Mouse (Mus musculus): ENCODE results near the gene 2200002D01Rik. TPM values are rescaled to one million over a fixed set of nuclear protein-coding genes. Genes with fewer than 3 reads are reported as not detected.

2200002D01Rik gene
- total RNA-seq (2017) = 0.29 to 3.4 TPM in 2 of 3 replicates, not detected in the other

GRCm38 (mm10) chr7:29248261-29248841 lies at the start of gene 2200002D01Rik:
2200002D01Rik (minus strand) TSS chr7:29248466.
- ATAC-seq (replicated peaks; ENCODE audit: insufficient number of reproducible peaks, low FRiP score, low TSS enrichment, poor library complexity, severe bottlenecking) = no peak

- peak; percentile 74; the same call in 1 of the 2 replicates for ATAC-seq (replicated peaks; ENCODE audit: insufficient number of reproducible peaks, low FRiP score, low TSS enrichment, poor library complexity, severe bottlenecking)
Measured at GRCm38 (mm10) chr7:29296998-29297397, 48.7 kb upstream of the 2200002D01Rik start.

DNA sequence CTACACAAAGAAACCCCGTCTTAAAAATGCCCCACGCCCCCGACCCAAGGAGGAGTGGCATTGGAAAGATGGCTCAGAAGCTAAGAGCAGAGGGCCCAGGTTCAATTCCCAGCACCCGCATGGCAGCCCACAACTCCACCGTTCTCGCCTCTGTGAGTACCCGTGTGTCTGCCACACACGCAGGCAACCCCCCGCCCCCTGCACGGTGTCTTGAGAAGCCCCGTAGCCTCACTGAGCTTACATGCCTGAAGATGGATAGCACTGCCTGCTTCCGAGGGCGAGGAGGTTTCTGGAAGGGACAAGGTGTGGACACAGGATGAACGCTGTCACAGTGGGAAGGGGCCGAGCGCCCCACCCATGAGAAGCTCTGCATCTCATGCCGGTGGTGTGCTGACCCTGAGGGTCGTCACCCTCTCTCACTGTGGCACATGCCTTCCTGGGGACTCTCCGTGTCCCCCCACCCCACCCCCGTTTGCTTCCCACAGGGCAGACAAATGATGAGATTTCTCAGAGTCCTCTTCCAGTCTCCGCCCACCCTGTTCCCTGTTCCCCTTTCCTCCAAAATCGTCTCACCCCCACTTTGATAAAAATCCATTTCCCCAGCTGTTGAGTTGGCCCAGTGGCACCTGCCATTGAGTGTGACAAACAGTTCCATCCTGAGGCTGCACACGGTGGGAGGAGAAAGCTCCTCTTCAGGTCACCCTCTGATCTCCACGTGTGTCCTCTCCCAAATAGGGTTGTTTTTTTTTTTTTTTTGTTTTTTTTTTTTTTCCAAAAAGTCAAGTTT lies 47.8 kb upstream of the 2200002D01Rik start:
- no peak for ATAC-seq (replicated peaks; ENCODE audit: insufficient number of reproducible peaks, low FRiP score, low TSS enrichment, poor library complexity, severe bottlenecking)

- 0 out of 2 replicates have a peak, but pooled peaks have one; percentile 15 for ATAC-seq (replicated peaks; ENCODE audit: insufficient number of reproducible peaks, low FRiP score, low TSS enrichment, poor library complexity, severe bottlenecking)
Measured at GRCm38 (mm10) chr7:29294111-29294761, 46.0 kb upstream of the 2200002D01Rik start.

- no peak for ATAC-seq (replicated peaks; ENCODE audit: insufficient number of reproducible peaks, low FRiP score, low TSS enrichment, poor library complexity, severe bottlenecking)
Measured at GRCm38 (mm10) chr7:29293131-29294065, 45.1 kb upstream of the 2200002D01Rik start.

- ATAC-seq (replicated peaks; ENCODE audit: insufficient number of reproducible peaks, low FRiP score, low TSS enrichment, poor library complexity, severe bottlenecking) = no peak
Measured at GRCm38 (mm10) chr7:29292458-29293098, 44.3 kb upstream of the 2200002D01Rik start.

- ATAC-seq (replicated peaks; ENCODE audit: insufficient number of reproducible peaks, low FRiP score, low TSS enrichment, poor library complexity, severe bottlenecking) = no peak
Measured at GRCm38 (mm10) chr7:29291616-29292457, 43.6 kb upstream of the 2200002D01Rik start.

- ATAC-seq (replicated peaks; ENCODE audit: insufficient number of reproducible peaks, low FRiP score, low TSS enrichment, poor library complexity, severe bottlenecking) = no peak
Measured at GRCm38 (mm10) chr7:29290691-29291485, 42.6 kb upstream of the 2200002D01Rik start.

DNA sequence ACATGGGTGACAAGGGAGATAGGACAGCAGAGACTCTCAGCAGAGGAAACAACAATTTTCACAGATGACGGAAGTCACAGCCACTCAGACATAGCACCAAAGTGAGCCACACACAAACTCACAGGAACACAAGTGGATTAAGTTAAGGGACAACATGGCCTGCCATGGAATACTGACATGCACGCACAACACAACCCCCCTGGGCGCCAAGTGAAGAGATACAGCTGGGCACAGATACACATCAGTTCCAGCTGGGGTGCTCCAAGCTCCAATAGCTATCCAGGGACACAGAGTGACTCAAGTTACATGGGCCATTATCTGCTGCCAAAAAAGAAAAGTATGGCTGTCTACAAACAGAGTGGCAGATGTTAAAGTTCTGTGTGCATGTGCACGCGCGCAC lies 41.6 kb upstream of the 2200002D01Rik start:
- no peak for ATAC-seq (replicated peaks; ENCODE audit: insufficient number of reproducible peaks, low FRiP score, low TSS enrichment, poor library complexity, severe bottlenecking)

DNA sequence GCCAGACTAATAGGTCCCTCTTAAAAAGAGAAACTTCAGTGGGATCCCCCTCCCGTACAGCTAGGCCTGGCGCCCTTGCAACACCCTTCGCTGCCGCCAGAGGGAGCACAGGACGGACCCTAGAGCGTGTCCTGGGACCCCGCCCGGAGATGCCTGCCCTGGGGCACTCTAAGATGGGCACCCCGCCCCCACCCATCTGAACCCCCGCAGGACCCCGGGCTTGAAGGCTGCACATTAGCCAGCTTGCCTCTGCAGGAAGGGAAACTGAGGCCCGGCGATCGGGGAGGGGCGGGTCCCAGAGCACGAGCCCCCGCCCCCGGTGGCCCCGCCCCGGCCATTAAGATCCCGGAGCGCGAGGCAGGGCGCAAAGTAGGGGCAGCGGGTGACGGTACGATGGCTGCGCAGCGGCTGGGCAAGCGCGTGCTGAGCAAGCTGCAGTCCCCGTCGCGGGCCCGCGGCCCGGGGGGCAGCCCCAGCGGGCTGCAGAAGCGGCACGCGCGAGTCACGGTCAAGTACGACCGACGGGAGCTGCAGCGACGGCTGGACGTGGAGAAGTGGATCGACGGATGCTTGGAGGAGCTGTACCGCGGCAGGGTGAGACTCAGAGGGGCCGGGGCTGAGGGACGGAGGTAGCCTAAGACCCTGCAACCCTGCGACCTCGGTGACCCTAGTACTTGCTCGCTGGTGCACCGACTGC lies 40.8 kb upstream of the 2200002D01Rik start, which contains the start of gene Ppp1r14a:
TSS of gene Ppp1r14a (plus strand) at position 367 of the 697 bp plus-strand sequence.
- 0 out of 2 replicates have a peak, but pooled peaks have one; percentile 34 for ATAC-seq (replicated peaks; ENCODE audit: insufficient number of reproducible peaks, low FRiP score, low TSS enrichment, poor library complexity, severe bottlenecking)

GRCm38 (mm10) chr7:29288079-29288478 lies 39.8 kb upstream of the 2200002D01Rik start:
- ATAC-seq (replicated peaks; ENCODE audit: insufficient number of reproducible peaks, low FRiP score, low TSS enrichment, poor library complexity, severe bottlenecking) = no peak

GRCm38 (mm10) chr7:29287481-29287880 lies 39.2 kb upstream of the 2200002D01Rik start:
- ATAC-seq (replicated peaks; ENCODE audit: insufficient number of reproducible peaks, low FRiP score, low TSS enrichment, poor library complexity, severe bottlenecking) = no peak

GRCm38 (mm10) chr7:29284523-29284922 lies 36.3 kb upstream of the 2200002D01Rik start:
- ATAC-seq (replicated peaks; ENCODE audit: insufficient number of reproducible peaks, low FRiP score, low TSS enrichment, poor library complexity, severe bottlenecking) = no peak

GRCm38 (mm10) chr7:29283876-29284275 lies 35.6 kb upstream of the 2200002D01Rik start:
- no peak for ATAC-seq (replicated peaks; ENCODE audit: insufficient number of reproducible peaks, low FRiP score, low TSS enrichment, poor library complexity, severe bottlenecking)

DNA sequence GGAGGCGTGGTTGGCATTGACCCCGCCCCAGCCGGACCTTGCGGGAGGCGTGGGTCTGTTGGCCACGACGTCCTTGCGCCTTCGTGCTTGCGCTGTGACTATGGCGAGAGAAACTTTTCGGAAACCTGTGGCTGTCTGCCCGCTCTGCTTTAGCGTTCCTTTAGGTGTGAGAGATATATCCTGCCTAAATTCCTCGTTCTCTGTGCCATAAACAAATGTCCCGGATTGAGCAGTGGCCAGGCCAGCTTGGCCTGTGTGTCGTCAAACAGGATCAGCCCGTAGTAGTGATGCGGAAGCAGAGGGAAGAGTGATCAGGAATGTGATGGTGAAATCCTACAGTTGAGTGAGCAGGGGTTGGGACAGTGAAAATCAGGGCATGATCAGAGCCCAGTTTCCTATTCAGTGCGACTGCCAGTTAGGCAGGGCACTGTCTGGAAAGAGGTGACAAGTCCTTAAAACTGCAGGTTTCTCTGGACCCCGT lies 33.8 kb upstream of the 2200002D01Rik start:
- 0 out of 2 replicates have a peak, but pooled peaks have one; percentile 37 for ATAC-seq (replicated peaks; ENCODE audit: insufficient number of reproducible peaks, low FRiP score, low TSS enrichment, poor library complexity, severe bottlenecking)
